Mouse (Mus musculus) ES-E14 (cell line): ENCODE results near the gene Baiap2.

Experiments
- CHD2 ChIP-seq: IDR thresholded peaks from 2 replicates; pipeline ENCODE4 v1.6.1; 2014; ENCODE audit warnings: mild to moderate bottlenecking, low read depth, low read length, inconsistent platforms
- MAFK ChIP-seq: IDR thresholded peaks from 2 replicates; pipeline ENCODE4 v1.6.1; 2014; ENCODE audit warnings: mild to moderate bottlenecking, low read depth, low read length, inconsistent platforms; ENCODE audit not compliant: insufficient read depth
- ZC3H11A ChIP-seq: IDR thresholded peaks from 2 replicates; pipeline ENCODE4 v1.6.1; 2012; ENCODE audit warnings: low read depth, mild to moderate bottlenecking, inconsistent platforms, low read length, borderline replicate concordance
- ZNF384 ChIP-seq: IDR thresholded peaks from 2 replicates; pipeline ENCODE4 v1.6.1; 2012; ENCODE audit warnings: low read depth, low read length, inconsistent platforms

DNA sequence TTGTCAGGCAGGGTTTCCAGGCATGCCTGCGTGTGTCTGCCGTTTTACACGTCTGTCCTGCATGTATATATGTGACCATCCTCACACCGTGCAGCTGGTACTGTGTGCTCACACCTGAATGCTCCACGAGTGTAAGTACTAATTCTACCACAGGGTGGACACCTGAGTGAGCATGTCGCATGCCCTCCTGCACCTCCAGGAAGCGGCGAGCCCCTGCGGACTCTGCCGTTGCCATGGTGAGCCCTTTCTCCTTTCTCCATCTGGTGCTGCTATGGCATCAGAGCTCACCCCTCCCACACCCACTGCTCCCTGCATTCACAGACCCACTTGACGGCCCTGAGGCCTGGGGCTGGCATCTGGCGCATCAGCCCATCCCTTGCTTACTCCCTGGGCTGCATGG is 80.3 kb downstream of the Baiap2 start:
- TF ChIP-seq MAFK (no peak), CHD2 (no peak), ZC3H11A (no peak), ZNF384 (no peak)
